Mouse (Mus musculus): Measurements from ENCODE around the gene Atraid. TPM values are rescaled to one million over a fixed set of nuclear protein-coding genes. Genes with fewer than 3 reads are reported as not detected.

Gene Atraid
- polyA plus RNA-seq, 1 experiment from 2014 or later, result 165 TPM

DNA sequence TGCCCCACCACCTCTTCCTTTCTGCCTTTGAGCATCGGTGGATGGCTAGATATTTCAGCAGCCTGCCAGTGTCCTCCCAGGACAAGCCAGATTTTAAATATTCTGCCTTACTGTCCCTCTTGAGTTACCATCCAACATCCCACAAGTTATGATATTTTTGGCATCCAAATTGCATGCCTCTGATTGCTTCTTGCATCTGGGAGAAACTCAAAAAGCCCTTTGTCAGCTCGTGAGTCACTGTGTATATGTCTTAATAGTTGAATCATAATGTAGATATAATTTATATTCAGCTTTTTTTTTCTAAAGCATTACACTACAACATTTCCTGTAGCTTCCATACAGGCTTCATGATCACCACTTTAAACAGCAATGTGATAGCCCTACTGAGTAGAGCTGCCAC, 39.0 kb downstream of the Atraid start:
- Histone ChIP-seq H3K4me1 (replicated peaks) (peaks cover 45% of the 10 kb centered on the region), H3K27me3 (peaks cover 32% of the 10 kb centered on the region), H3K4me2 (no peak overlapping the region), H3K9ac (no peak overlapping the region), H3K36me3 (peaks cover 5% of the 10 kb centered on the region; the same call in 1 of the 2 replicates), H3K27ac (no peak overlapping the region), H3K4me3 (no peak overlapping the region), H3K9me3 (no peaks in the 10 kb centered on the region)
- ATAC-seq (ENCODE audit: low FRiP score), result no peak
- 82% methylated on average over 2 of the region's 2 CpGs for WGBS

DNA sequence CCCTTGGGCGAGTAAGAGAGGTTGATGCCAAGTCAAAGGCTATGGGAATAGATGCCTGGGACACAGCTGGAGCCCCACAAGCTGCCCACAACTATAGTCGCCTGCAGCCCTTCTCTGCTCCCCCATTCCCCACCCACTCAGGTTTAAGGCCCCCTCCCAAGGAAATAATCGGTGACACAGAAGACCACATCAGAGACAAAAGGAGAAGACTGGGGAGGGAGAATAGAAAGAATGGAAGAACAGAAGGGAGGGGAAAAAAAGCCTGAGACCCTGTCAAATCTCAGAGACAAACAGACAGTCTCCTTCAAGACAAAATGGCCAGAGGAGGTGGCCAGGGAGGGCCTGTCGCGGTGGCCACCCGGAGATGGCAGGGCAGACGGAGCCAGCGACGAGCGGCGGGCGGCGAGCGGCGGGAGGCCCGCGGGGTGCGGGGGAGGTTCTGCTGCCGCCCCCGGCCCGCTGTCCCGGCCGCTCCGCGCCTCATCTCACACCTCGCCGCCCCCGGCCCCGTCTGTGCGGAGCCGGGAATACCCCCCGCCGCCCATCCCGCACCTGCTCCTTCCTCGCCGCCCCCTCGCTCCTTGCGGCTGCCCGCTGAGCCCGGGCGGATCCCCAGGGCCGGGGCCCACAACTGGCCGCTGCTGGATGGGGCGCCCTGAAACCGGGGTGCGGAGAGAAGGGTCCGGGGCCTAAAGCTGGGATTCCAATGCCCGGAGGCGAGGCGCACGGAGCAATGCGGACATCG, 44.3 kb downstream of the Atraid start:
- H3K27ac ChIP-seq, result peak overlapping the region; percentile 73
- 2% methylated on average over 32 of the region's 53 CpGs for WGBS
- no peak for ATAC-seq (ENCODE audit: low FRiP score)
- peak overlapping the region; percentile 62 for H3K4me3 ChIP-seq
- H3K4me1 ChIP-seq (replicated peaks), result peaks cover 52% of the 10 kb centered on the region
- H3K27me3 ChIP-seq, result peaks cover 85% of the 10 kb centered on the region
- peak overlapping the region; percentile 85 for H3K9ac ChIP-seq
- peaks cover 5% of the 10 kb centered on the region; the same call in 1 of the 2 replicates for H3K36me3 ChIP-seq
- no peaks in the 10 kb centered on the region for H3K9me3 ChIP-seq
- peak overlapping the region; percentile 60 for H3K4me2 ChIP-seq

DNA sequence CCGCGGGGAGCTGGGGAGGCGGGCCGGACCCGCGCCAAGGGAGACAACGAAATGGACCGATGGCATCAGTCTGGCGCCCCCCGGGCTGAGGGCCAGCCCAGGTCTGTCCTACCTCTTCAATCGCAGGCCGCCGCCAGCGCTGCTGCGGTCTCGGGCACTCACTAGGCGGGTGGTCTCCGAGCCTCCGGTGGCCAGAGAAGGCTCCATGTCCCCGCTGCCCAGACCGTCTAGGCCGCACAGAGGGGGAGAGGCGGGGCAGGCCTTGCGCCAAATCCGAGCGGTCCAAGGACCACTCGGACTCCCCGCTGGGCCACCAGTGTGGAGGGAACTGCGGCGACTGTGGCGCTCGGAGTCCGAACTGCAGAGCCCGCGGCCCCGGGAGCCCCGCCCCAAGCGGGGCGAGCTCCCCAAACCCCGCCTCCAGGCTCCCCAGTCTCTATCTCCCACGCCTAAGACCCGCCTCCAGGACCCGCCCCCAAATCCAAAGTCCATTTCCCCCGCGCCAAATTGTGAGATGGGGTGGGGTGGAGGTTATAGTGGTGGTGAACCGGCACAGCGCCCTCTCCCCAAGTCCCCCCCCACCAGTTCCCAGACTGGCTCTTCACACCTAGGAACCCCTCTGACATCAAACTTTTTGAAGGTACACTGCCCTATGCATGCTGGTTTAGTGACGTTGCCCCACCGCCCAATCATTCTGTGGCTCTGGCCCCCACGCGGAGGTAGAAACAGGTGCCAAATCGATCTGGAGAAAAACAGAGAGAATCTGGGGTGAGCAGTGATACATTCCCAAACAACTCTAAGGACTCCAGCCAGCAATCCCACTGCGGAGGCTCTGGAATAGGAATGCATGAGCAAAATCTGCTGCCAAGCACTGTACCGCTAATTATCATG, 45.3 kb downstream of the Atraid start:
- ATAC-seq (ENCODE audit: low FRiP score), result peak; percentile 50
- Histone ChIP-seq H3K4me1 (replicated peaks) (peaks cover 52% of the 10 kb centered on the region), H3K4me2 (peak overlapping the region; percentile 60), H3K36me3 (no peaks in the 10 kb centered on the region), H3K27ac (peak overlapping the region; percentile 73), H3K9ac (peak overlapping the region; percentile 85), H3K4me3 (peak overlapping the region; percentile 62), H3K9me3 (no peaks in the 10 kb centered on the region), H3K27me3 (peaks cover 95% of the 10 kb centered on the region)
- WGBS, result 1% methylated on average over 49 of the region's 54 CpGs

DNA sequence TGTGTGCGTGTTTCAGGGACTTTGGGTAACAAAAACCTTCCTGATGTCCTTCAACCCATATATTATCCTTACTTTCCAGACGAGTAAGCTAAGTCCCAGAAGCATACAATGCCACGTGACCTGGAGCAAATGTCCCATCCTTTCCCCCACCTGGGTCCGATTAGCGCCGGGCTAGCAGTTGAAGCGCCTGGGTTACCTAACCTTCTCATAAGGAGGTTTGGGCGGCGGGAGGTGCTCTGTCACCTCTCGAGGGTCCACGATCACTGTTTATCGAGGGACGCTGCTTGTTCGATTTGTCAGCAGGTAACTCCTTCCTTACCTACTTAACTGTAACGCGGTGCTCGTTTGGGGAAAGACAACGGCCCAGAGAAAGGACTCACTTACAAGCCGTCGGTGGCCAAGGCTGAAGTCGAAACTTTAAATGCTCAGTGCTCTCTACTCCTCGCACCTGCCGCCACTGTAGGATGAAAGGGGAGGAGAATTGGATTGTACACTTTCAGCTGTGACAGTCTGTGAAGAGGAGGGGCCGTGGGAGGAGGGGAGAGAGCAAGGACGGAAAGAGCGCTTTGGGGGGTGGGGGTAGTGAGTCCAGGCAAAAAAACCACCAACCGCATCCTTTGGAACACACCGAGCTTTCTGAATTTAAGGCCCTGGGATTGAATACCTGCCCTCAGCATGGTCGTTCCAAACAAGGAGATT, 46.1 kb downstream of the Atraid start:
- Histone ChIP-seq H3K4me1 (replicated peaks) (peaks cover 52% of the 10 kb centered on the region), H3K27me3 (peaks cover 100% of the 10 kb centered on the region), H3K36me3 (no peaks in the 10 kb centered on the region), H3K4me2 (peak overlapping the region; percentile 60), H3K27ac (no peak overlapping the region), H3K9ac (no peak overlapping the region), H3K4me3 (peak overlapping the region; percentile 62), H3K9me3 (no peaks in the 10 kb centered on the region)
- 1% methylated on average over 28 of the region's 29 CpGs for WGBS
- no peak for ATAC-seq (ENCODE audit: low FRiP score)

DNA sequence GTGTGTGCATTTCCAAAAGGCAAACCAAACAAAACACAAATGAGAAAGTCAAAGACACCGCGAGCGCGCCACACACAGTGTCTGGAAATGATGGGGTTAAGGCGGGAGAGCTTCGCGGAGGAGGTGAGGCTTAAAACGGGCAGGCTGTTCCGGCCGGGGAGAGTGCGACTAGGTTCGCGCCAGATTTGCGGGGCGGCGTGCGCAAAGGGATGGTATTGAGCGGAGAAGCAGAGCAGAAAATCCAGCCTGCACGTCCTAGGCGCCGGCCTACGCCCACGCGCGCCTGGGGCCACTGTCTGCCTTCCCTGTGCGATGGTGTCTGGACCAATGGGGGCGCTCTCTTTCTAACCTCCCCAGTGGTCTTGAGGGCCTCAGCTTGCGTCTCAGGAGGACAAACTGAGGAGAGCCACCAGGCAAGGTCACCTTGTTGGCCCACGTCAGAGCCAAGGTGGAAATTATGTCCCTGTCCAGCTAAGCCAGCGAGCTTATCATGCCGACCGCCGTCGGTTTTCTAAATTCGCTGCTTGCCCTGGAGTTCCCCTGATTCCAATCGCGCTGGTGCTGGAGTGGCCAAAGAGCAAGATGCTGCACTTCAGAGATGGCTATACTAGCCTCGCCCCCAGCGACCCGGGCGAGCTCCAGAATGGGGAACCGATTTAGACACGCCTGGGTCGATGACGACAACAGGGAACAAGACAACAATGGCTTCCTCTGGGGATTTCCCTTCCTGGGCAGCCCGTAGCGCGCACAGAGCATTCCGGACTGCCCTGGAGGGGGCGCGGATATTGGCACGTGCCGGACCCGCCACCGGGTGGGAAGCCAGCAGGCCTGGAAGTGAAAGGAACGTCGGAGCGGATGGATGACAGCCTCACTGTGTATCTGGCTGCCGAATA, 46.9 kb downstream of the Atraid start:
- Histone ChIP-seq H3K36me3 (no peaks in the 10 kb centered on the region), H3K9me3 (no peaks in the 10 kb centered on the region), H3K27me3 (peaks cover 100% of the 10 kb centered on the region), H3K4me2 (peak overlapping the region; percentile 60), H3K27ac (no peak overlapping the region), H3K4me3 (peak overlapping the region; percentile 62), H3K4me1 (replicated peaks) (peaks cover 50% of the 10 kb centered on the region), H3K9ac (peak overlapping the region; percentile 56; the same call in 1 of the 2 replicates)
- ATAC-seq (ENCODE audit: low FRiP score), result 0 out of 2 replicates have a peak, but pooled peaks have one; percentile 19
- under 1% methylated on average over 59 of the region's 59 CpGs for WGBS

- Histone ChIP-seq H3K9ac (peak overlapping the region; percentile 56; the same call in 1 of the 2 replicates), H3K27ac (no peak overlapping the region), H3K4me1 (replicated peaks) (peaks cover 42% of the 10 kb centered on the region), H3K9me3 (no peaks in the 10 kb centered on the region), H3K27me3 (peaks cover 92% of the 10 kb centered on the region), H3K4me2 (peak overlapping the region; percentile 60), H3K36me3 (no peaks in the 10 kb centered on the region), H3K4me3 (peak overlapping the region; percentile 62)
- ATAC-seq (ENCODE audit: low FRiP score), result no peak
- 26% methylated on average over 11 of the region's 11 CpGs for WGBS
Measured at GRCm38 (mm10) chr5:31095711-31096480, 47.8 kb downstream of the Atraid start.

Other genes starting within 250 kb of the Atraid start
- gene Mapre3, start 233.7 kb upstream of the Atraid start, polyA plus RNA-seq (2015; fragmentation: Nextera tagmentation; extraction: Ambion mirVana), result 108 and 115 TPM in 2 replicates
- gene Tmem214, start 180.3 kb upstream of the Atraid start, polyA plus RNA-seq (2015; fragmentation: Nextera tagmentation; extraction: Ambion mirVana), result 59.5 and 61.9 TPM in 2 replicates
- gene Agbl5, start 159.6 kb upstream of the Atraid start, polyA plus RNA-seq (2015; fragmentation: Nextera tagmentation; extraction: Ambion mirVana), result 23.6 and 24.8 TPM in 2 replicates
- gene Ost4, start 140.5 kb upstream of the Atraid start, polyA plus RNA-seq (2015; fragmentation: Nextera tagmentation; extraction: Ambion mirVana), result 272 and 289 TPM in 2 replicates
- gene Emilin1, start 134.9 kb upstream of the Atraid start, polyA plus RNA-seq (2015; fragmentation: Nextera tagmentation; extraction: Ambion mirVana), result 23.6 and 30.2 TPM in 2 replicates
- 8.7 and 9.1 TPM in 2 replicates for gene Khk, start 126.9 kb upstream of the Atraid start, polyA plus RNA-seq (2015; fragmentation: Nextera tagmentation; extraction: Ambion mirVana)
- gene Cgref1, start 102.7 kb upstream of the Atraid start, polyA plus RNA-seq (2015; fragmentation: Nextera tagmentation; extraction: Ambion mirVana), result 30.3 and 34.1 TPM in 2 replicates
- gene Preb, start 88.0 kb upstream of the Atraid start, polyA plus RNA-seq (2015; fragmentation: Nextera tagmentation; extraction: Ambion mirVana), result 110 and 112 TPM in 2 replicates
- 0.04 TPM in 1 of 2 replicates, not detected in the other for gene Tcf23, start 79.7 kb upstream of the Atraid start, polyA plus RNA-seq (2015; fragmentation: Nextera tagmentation; extraction: Ambion mirVana)
- 18.1 and 20.3 TPM in 2 replicates for gene Slc5a6, start 612 bp downstream of the Atraid start, polyA plus RNA-seq (2015; fragmentation: Nextera tagmentation; extraction: Ambion mirVana)
- gene Cad, start 6.5 kb downstream of the Atraid start, polyA plus RNA-seq (2015; fragmentation: Nextera tagmentation; extraction: Ambion mirVana), result 13.7 and 14.7 TPM in 2 replicates
- gene Dnajc5g, start 58.0 kb downstream of the Atraid start, polyA plus RNA-seq (2015; fragmentation: Nextera tagmentation; extraction: Ambion mirVana), result not detected in 2 replicates
- gene Slc30a3, start 59.9 kb downstream of the Atraid start, polyA plus RNA-seq (2015; fragmentation: Nextera tagmentation; extraction: Ambion mirVana), result 30.5 and 35.0 TPM in 2 replicates
- 0.16 TPM in 1 of 2 replicates, not detected in the other for gene Trim54, start 68.4 kb downstream of the Atraid start, polyA plus RNA-seq (2015; fragmentation: Nextera tagmentation; extraction: Ambion mirVana)
- gene Ucn, start 90.5 kb downstream of the Atraid start, polyA plus RNA-seq (2015; fragmentation: Nextera tagmentation; extraction: Ambion mirVana), result not detected in 2 replicates
- gene Mpv17, start 105.9 kb downstream of the Atraid start, polyA plus RNA-seq (2015; fragmentation: Nextera tagmentation; extraction: Ambion mirVana), result 54.2 and 58.2 TPM in 2 replicates
- gene Gm29609, start 131.6 kb downstream of the Atraid start, polyA plus RNA-seq (2015; fragmentation: Nextera tagmentation; extraction: Ambion mirVana), result 0.78 and 1.8 TPM in 2 replicates
- gene Gtf3c2, start 131.8 kb downstream of the Atraid start, polyA plus RNA-seq (2015; fragmentation: Nextera tagmentation; extraction: Ambion mirVana), result 67.5 and 72.2 TPM in 2 replicates
- 126 TPM in 2 replicates for gene Snx17, start 144.9 kb downstream of the Atraid start, polyA plus RNA-seq (2015; fragmentation: Nextera tagmentation; extraction: Ambion mirVana)
- 77.0 and 77.9 TPM in 2 replicates for gene Eif2b4, start 145.1 kb downstream of the Atraid start, polyA plus RNA-seq (2015; fragmentation: Nextera tagmentation; extraction: Ambion mirVana)
- 13.8 and 15.7 TPM in 2 replicates for gene Zfp513, start 154.0 kb downstream of the Atraid start, polyA plus RNA-seq (2015; fragmentation: Nextera tagmentation; extraction: Ambion mirVana)
- 168 and 173 TPM in 2 replicates for gene Ppm1g, start 172.4 kb downstream of the Atraid start, polyA plus RNA-seq (2015; fragmentation: Nextera tagmentation; extraction: Ambion mirVana)
- gene Nrbp1, start 192.6 kb downstream of the Atraid start, polyA plus RNA-seq (2015; fragmentation: Nextera tagmentation; extraction: Ambion mirVana), result 150 and 161 TPM in 2 replicates
- 0.65 TPM in 1 of 2 replicates, not detected in the other for gene Gm9970, start 192.9 kb downstream of the Atraid start, polyA plus RNA-seq (2015; fragmentation: Nextera tagmentation; extraction: Ambion mirVana)
- gene Krtcap3, start 203.4 kb downstream of the Atraid start, polyA plus RNA-seq (2015; fragmentation: Nextera tagmentation; extraction: Ambion mirVana), result 2.7 and 3.2 TPM in 2 replicates
- gene Ift172, start 242.8 kb downstream of the Atraid start, polyA plus RNA-seq (2015; fragmentation: Nextera tagmentation; extraction: Ambion mirVana), result 33.3 and 34.6 TPM in 2 replicates
- 67.4 and 79.7 TPM in 2 replicates for gene Fndc4, start 247.8 kb downstream of the Atraid start, polyA plus RNA-seq (2015; fragmentation: Nextera tagmentation; extraction: Ambion mirVana)
- 0.17 and 0.48 TPM in 2 replicates for gene Gckr, start 249.1 kb downstream of the Atraid start, polyA plus RNA-seq (2015; fragmentation: Nextera tagmentation; extraction: Ambion mirVana)

All from hindbrain, embryonic 13.5 days (tissue).